Mouse (Mus musculus): ENCODE measurements around the gene Trappc3.

- TF ChIP-seq CTCF (IDR thresholded peaks at IDR 0.05; ENCODE audit: low read depth, low read length) (no peak), GATA1 (IDR thresholded peaks at IDR 0.05; ENCODE audit: borderline replicate concordance, low read length) (no peak), POLR2AphosphoS5 (IDR thresholded peaks at IDR 0.05; ENCODE audit: insufficient replicate concordance, low read depth, low read length) (no peak), TAL1 (conservative IDR thresholded peaks at IDR 0.05; ENCODE audit: low read depth, low read length) (no peak), GATA2 (IDR thresholded peaks at IDR 0.05; ENCODE audit: borderline replicate concordance, low read depth, low read length) (no peak)
These were observed 53.8 kb downstream of the Trappc3 start for GRCm38 (mm10) chr4:126315931-126316330.

Data from G1E (cell line).